Mouse (Mus musculus): ENCODE data around the gene Mrpl14.

DNA sequence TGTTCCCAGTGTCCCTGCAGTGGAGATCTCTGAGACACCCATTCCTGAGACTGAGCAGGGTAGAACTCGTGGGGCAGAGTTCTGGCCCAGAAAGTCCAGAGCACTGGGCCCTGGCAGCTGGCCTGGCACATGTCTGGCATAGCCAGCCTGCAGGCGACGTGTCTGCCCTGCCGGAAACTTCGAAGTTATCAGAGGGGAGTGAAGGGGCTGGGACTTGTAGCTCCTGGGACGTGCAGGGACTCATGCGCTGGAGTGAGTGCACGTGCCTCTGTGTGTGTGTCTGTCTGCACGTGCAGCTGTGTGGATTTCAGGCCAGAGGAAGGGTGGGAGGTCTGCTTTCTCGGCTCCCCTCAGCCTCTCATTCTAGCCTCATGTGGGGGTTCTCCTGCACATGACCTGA lies 43.3 kb downstream of the Mrpl14 start:
- no peak for TF ChIP-seq TAL1 (IDR thresholded peaks at IDR 0.05; ENCODE audit: low read length)
- no peak for TF ChIP-seq GATA1 (IDR thresholded peaks at IDR 0.05; ENCODE audit: low read length)

All from erythroblast, embryonic 14.5 days (primary cell).